Mouse (Mus musculus) forebrain, postnatal 0 days (tissue): ENCODE measurements around the gene Cgas. TPM values are rescaled to one million over a fixed set of nuclear protein-coding genes. Genes with fewer than 3 reads are reported as not detected.

Experiments
- ATAC-seq: fragments of 200-750 bp; cut with Nextera tagmentation; 2 replicates; pipeline ENCODE4 v1.8.0; 2017; ENCODE audit warnings: mild to moderate bottlenecking, moderate library complexity
- DNase-seq: peaks from one replicate; pipeline ENCODE4 v3.0.0-alpha.2; 2015
- H3K27ac ChIP-seq: fragments of 300-500 bp; sonication (generic); 2 replicates; pipeline ENCODE4 v1.5.1; 2014; ENCODE audit warnings: low read depth, mild to moderate bottlenecking, antibody characterized with exemption, low read length, moderate library complexity, mixed read lengths
- H3K27me3 ChIP-seq: fragments of 300-500 bp; sonication (generic); 2 replicates; pipeline ENCODE4 v1.6.1; 2014; ENCODE audit warnings: mild to moderate bottlenecking, low read length, mixed read lengths; ENCODE audit not compliant: insufficient read depth
- H3K36me3 ChIP-seq: fragments of 300-500 bp; sonication (generic); 2 replicates; pipeline ENCODE4 v1.6.1; 2014; ENCODE audit warnings: mild to moderate bottlenecking, moderate library complexity; ENCODE audit not compliant: insufficient read depth
- H3K4me1 ChIP-seq: fragments of 300-500 bp; sonication (generic); 2 replicates; pipeline ENCODE4 v1.6.1; 2014; ENCODE audit warnings: antibody characterized with exemption; ENCODE audit not compliant: insufficient read depth
- H3K4me2 ChIP-seq: fragments of 300-500 bp; sonication (generic); 2 replicates; pipeline ENCODE4 v1.6.1; 2014; ENCODE audit warnings: low read depth, mild to moderate bottlenecking, moderate library complexity
- H3K4me3 ChIP-seq: fragments of 300-500 bp; sonication (generic); 2 replicates; pipeline ENCODE4 v1.5.1; 2014; ENCODE audit warnings: low read depth, low read length, mixed read lengths
- H3K9ac ChIP-seq: fragments of 300-500 bp; sonication (generic); 2 replicates; pipeline ENCODE4 v1.6.1; 2014; ENCODE audit warnings: mild to moderate bottlenecking
- H3K9me3 ChIP-seq: fragments of 300-500 bp; sonication (generic); 2 replicates; pipeline ENCODE4 v1.6.1; 2016; ENCODE audit warnings: low read length
- CTCF ChIP-seq: sonication (generic); IDR thresholded peaks from 2 replicates; pipeline ENCODE4 v1.5.1; 2016; ENCODE audit warnings: antibody characterized with exemption, control low read depth, low read depth
- WGBS: fragments of 180-500 bp; shearing (Covaris S2); extraction: QIAGEN DNeasy Blood & Tissue Kit; methylation state at CpG from one replicate; pipeline ENCODE4 v1.1.7; 2014; 5-methylcytosine and 5-hydroxymethylcytosine counted together
- polyA plus RNA-seq: library from polyadenylated mRNA; unstranded; fragments of >200 nt; fragmentation: Nextera tagmentation; extraction: Ambion mirVana; gene quantifications from 2 replicates; pipeline ENCODE4 v1.2.1, GENCODE M21; 2015
- total RNA-seq: library from RNA; depleted of rRNA; stranded (reverse); fragments of >200 nt; gene quantifications from 2 replicates; pipeline ENCODE4 v1.2.3, GENCODE M21; 2014

Gene Cgas
- total and polyA plus RNA-seq, 2 experiments from 2014 or later, result 0.47 to 0.90 TPM

GRCm38 (mm10) chr9:78439426-78439825 is 3.6 kb downstream of the Cgas start:
- ATAC-seq (no peak), DNase-seq (no peak)
- H3K27ac ChIP-seq, result no peak overlapping the region
- H3K27me3 ChIP-seq, result peaks cover 42% of the 10 kb centered on the region
- 66% methylated on average over 5 of the region's 5 CpGs for WGBS
- no peaks in the 10 kb centered on the region for H3K9me3 ChIP-seq
- TF ChIP-seq CTCF, result no peak
- H3K4me3 ChIP-seq, result no peak overlapping the region
- H3K36me3 ChIP-seq, result no peaks in the 10 kb centered on the region
- H3K4me2 ChIP-seq, result no peak overlapping the region
- H3K4me1 ChIP-seq, result no peaks in the 10 kb centered on the region
- no peak overlapping the region for H3K9ac ChIP-seq

- DNase-seq (no peak), ATAC-seq (no peak)
- no peak overlapping the region for H3K9ac ChIP-seq
- H3K4me1 ChIP-seq, result no peaks in the 10 kb centered on the region
- H3K27ac ChIP-seq, result no peak overlapping the region
- TF ChIP-seq CTCF, result no peak
- no peaks in the 10 kb centered on the region for H3K27me3 ChIP-seq
- no peaks in the 10 kb centered on the region for H3K36me3 ChIP-seq
- H3K4me2 ChIP-seq, result no peak overlapping the region
- WGBS, result 86% methylated on average over 5 of the region's 5 CpGs
- H3K9me3 ChIP-seq, result no peaks in the 10 kb centered on the region
- H3K4me3 ChIP-seq, result no peak overlapping the region
Observed at GRCm38 (mm10) chr9:78432471-78432870, 10.6 kb downstream of the Cgas start.

- TF ChIP-seq CTCF, result no peak
- DNase-seq (no peak), ATAC-seq (no peak)
- H3K4me3 ChIP-seq, result no peak overlapping the region
- H3K36me3 ChIP-seq, result no peaks in the 10 kb centered on the region
- 82% methylated on average over 6 of the region's 6 CpGs for WGBS
- H3K27me3 ChIP-seq, result no peaks in the 10 kb centered on the region
- no peaks in the 10 kb centered on the region for H3K4me1 ChIP-seq
- H3K9me3 ChIP-seq, result no peaks in the 10 kb centered on the region
- H3K27ac ChIP-seq, result no peak overlapping the region
- no peak overlapping the region for H3K4me2 ChIP-seq
- no peak overlapping the region for H3K9ac ChIP-seq
Observed at GRCm38 (mm10) chr9:78430486-78430885, 12.6 kb downstream of the Cgas start.

- no peak overlapping the region for H3K9ac ChIP-seq
- 58% methylated on average over 2 of the region's 2 CpGs for WGBS
- DNase-seq (no peak), ATAC-seq (no peak)
- H3K27me3 ChIP-seq, result no peaks in the 10 kb centered on the region
- H3K36me3 ChIP-seq, result no peaks in the 10 kb centered on the region
- no peak overlapping the region for H3K4me3 ChIP-seq
- H3K4me1 ChIP-seq, result no peaks in the 10 kb centered on the region
- no peak overlapping the region for H3K4me2 ChIP-seq
- no peak overlapping the region for H3K27ac ChIP-seq
- no peaks in the 10 kb centered on the region for H3K9me3 ChIP-seq
- no peak for TF ChIP-seq CTCF
Observed at GRCm38 (mm10) chr9:78429551-78429950, 13.5 kb downstream of the Cgas start.

DNA sequence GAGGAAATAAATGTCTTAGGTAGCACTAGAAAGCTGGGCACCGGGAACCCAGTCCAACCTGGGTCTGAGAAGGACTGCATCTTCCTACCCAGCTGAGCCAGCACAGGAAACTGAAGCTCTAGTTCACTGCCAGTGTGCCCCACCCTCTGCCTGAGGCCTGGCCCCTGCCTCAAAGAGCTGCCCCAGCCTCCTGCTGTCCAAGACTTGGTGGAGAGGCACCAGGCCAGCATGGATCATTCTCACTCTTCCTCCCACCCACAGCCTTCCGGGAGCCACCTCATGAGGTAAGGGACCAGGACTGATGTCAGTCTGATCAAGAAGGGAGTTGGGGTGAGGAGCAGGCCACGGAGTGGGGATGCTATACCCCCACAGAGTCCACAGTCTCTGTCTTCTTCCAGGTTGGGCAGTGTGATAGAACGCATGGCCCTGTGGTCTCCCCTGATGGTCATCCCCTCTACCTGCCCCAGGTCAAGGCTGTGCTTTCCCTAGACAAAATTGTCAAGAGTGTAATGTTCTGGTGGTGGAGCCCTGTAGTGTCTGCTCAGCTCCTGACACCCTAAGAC is 14.1 kb downstream of the Cgas start:
- Histone ChIP-seq H3K4me3 (no peak overlapping the region), H3K4me1 (no peaks in the 10 kb centered on the region), H3K9me3 (no peaks in the 10 kb centered on the region), H3K36me3 (no peaks in the 10 kb centered on the region), H3K27ac (no peak overlapping the region), H3K4me2 (no peak overlapping the region), H3K27me3 (no peaks in the 10 kb centered on the region), H3K9ac (no peak overlapping the region)
- DNase-seq, result no peak
- ATAC-seq, result no peak
- WGBS, result 87% methylated on average over 4 of the region's 4 CpGs
- no peak for TF ChIP-seq CTCF

DNA sequence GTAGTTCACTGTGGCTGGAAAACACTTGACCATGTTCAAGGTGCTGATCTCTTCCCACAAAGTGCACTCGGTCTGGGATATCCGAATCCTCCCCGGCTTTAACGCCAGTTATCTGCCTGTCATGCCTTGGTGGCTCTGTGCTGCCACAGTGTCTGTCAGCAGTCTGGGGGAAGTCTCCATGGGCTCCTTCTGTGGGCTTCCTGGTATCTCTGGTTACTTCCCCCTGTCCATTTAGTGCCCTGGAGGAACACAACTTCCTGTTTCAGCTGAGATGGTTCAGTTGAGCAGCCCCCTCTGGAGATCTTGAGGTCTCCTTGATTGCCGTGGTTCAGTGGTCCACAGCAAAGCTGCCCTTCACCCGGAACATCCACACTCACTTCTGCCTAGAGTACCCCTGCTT is 14.9 kb downstream of the Cgas start:
- no peaks in the 10 kb centered on the region for H3K4me1 ChIP-seq
- WGBS, result 90% methylated on average over 6 of the region's 6 CpGs
- no peaks in the 10 kb centered on the region for H3K27me3 ChIP-seq
- no peak overlapping the region for H3K9ac ChIP-seq
- no peak for TF ChIP-seq CTCF
- H3K4me2 ChIP-seq, result no peak overlapping the region
- H3K4me3 ChIP-seq, result no peak overlapping the region
- no peaks in the 10 kb centered on the region for H3K9me3 ChIP-seq
- ATAC-seq (no peak), DNase-seq (no peak)
- H3K27ac ChIP-seq, result no peak overlapping the region
- H3K36me3 ChIP-seq, result no peaks in the 10 kb centered on the region

DNA sequence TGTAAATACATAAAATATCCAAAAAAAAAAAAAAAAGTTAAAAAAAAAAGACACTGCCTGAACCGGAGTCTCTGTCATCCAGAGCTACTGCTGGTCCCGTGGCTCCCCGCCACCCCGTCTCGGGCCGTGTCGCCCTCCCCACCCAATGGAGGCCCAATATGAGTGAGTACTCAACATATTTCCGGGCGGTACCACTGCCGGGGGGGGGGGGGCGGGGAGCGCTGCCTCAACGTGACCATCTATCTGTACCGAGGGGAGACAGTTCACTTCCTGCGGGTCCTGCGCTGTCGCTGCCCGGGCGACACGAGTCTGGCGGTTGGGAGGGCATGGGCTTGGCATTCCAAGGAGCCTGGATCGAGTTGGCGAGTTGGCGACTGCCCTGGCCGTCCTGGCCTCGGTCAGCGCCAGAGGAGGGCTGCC is 15.7 kb downstream of the Cgas start:
- Histone ChIP-seq H3K4me2 (peak overlapping the region; percentile 47), H3K36me3 (no peaks in the 10 kb centered on the region), H3K27me3 (no peaks in the 10 kb centered on the region), H3K4me3 (peak overlapping the region; percentile 27), H3K9me3 (no peaks in the 10 kb centered on the region), H3K9ac (peak overlapping the region; percentile 31), H3K27ac (no peak overlapping the region), H3K4me1 (no peaks in the 10 kb centered on the region)
- peak; percentile 66 for ATAC-seq
- WGBS, result 35% methylated on average over 27 of the region's 27 CpGs
- no peak for TF ChIP-seq CTCF
- no peak for DNase-seq
